Mouse (Mus musculus) forebrain, embryonic 14.5 days (tissue): Measurements from ENCODE around the gene Gpr158. TPM values are rescaled to one million over a fixed set of nuclear protein-coding genes. Genes with fewer than 3 reads are reported as not detected.

Experiments used
- ATAC-seq: fragments of 200-750 bp; cut with Nextera tagmentation; 2 replicates; pipeline ENCODE4 v1.8.0; 2017; ENCODE audit warnings: mild to moderate bottlenecking, moderate library complexity
- DNase-seq: peaks from one replicate; pipeline ENCODE4 v3.0.0-alpha.2; 2015; ENCODE audit warnings: low spot score
- H3K27ac ChIP-seq: fragments of 300-500 bp; sonication (generic); 2 replicates; pipeline ENCODE4 v1.5.1; 2014; ENCODE audit warnings: low read depth, mild to moderate bottlenecking, control low read depth, low read length, moderate library complexity
- H3K27me3 ChIP-seq: fragments of 300-500 bp; sonication (generic); replicated peaks from 2 replicates; pipeline ENCODE4 v1.6.1; 2014; ENCODE audit warnings: low read length, control low read depth, mixed read lengths; ENCODE audit not compliant: control insufficient read depth, insufficient read depth
- H3K36me3 ChIP-seq: fragments of 300-500 bp; sonication (generic); 2 replicates; pipeline ENCODE4 v1.6.1; 2014; ENCODE audit warnings: low read length, control low read depth; ENCODE audit not compliant: control insufficient read depth, insufficient read depth
- H3K4me1 ChIP-seq: fragments of 300-500 bp; sonication (generic); 2 replicates; pipeline ENCODE4 v1.6.1; 2014; ENCODE audit warnings: antibody characterized with exemption, low read length, control low read depth; ENCODE audit not compliant: control insufficient read depth, insufficient read depth
- H3K4me2 ChIP-seq: fragments of 300-500 bp; sonication (generic); 2 replicates; pipeline ENCODE4 v1.6.1; 2014; ENCODE audit warnings: mild to moderate bottlenecking, control low read depth, low read length
- H3K4me3 ChIP-seq: fragments of 300-500 bp; sonication (generic); 2 replicates; pipeline ENCODE4 v1.5.1; 2014; ENCODE audit warnings: low read depth, low read length, control low read depth
- H3K9ac ChIP-seq: fragments of 300-500 bp; sonication (generic); 2 replicates; pipeline ENCODE4 v1.6.1; 2014; ENCODE audit warnings: mild to moderate bottlenecking, low read length, control low read depth, moderate library complexity
- H3K9me3 ChIP-seq: fragments of 300-500 bp; sonication (generic); replicated peaks from 2 replicates; pipeline ENCODE4 v1.6.1; 2016; ENCODE audit warnings: low read length, control low read depth, mixed read lengths; ENCODE audit not compliant: control insufficient read depth
- WGBS: fragments of 180-500 bp; shearing (Covaris S2); extraction: QIAGEN DNeasy Blood & Tissue Kit; methylation state at CpG from one replicate; pipeline ENCODE4 v1.1.7; 2014; 5-methylcytosine and 5-hydroxymethylcytosine counted together
- polyA plus RNA-seq: library from polyadenylated mRNA; unstranded; fragments of >200 nt; fragmentation: Nextera tagmentation; extraction: Ambion mirVana; gene quantifications from 2 replicates; pipeline ENCODE4 v1.2.1, GENCODE M21; 2014

Gene Gpr158
- polyA plus RNA-seq, 1 experiment from 2014 or later = 1.1 TPM

DNA sequence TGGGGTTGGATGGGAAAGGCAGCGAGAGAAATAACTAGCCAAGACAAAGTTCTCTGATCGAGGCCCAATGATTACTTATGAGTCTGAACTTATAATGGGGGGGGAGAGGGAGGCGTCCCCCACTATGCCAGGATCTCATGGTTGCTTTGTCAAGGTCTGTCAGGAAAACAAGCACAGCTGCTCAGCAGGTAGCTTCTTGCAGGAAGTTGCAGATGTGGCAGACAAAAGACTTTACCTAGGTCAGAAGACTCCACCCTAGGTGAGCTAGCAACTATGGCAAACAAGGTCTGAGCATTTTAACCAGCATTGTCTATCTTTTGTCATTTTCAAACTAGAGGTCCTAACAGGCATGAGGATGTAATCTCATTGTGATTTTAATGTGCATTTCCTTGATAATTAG lies 129.5 kb downstream of the Gpr158 start:
- 84% methylated on average over 3 of the region's 3 CpGs for WGBS
- H3K27me3 ChIP-seq = no peaks in the 10 kb centered on the region
- no peaks in the 10 kb centered on the region for H3K36me3 ChIP-seq
- no peak overlapping the region for H3K4me3 ChIP-seq
- no peak for DNase-seq
- H3K4me2 ChIP-seq = no peak overlapping the region
- ATAC-seq = no peak
- no peak overlapping the region for H3K27ac ChIP-seq
- no peaks in the 10 kb centered on the region for H3K4me1 ChIP-seq
- no peaks in the 10 kb centered on the region for H3K9me3 ChIP-seq
- no peak overlapping the region for H3K9ac ChIP-seq

DNA sequence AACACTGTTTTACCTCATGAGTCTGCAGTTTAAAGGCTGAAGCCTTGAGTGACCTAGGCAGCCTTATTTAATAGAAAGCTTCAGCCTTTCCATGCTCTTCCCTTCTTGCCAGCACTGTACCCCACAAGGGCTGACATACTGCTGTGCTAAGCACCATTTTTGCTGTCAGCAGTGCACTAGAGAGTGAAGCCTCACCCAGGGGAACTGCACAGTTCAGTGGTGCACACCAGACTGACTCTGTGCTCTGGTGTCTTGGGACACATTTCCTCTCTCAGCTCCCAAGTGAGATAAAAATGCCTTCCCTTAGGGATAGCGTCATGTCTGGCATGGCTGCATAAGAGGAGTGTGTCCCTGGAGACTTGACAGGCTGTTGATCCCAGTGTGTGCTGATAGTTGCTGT lies 130.6 kb downstream of the Gpr158 start:
- no peaks in the 10 kb centered on the region for H3K4me1 ChIP-seq
- no peaks in the 10 kb centered on the region for H3K27me3 ChIP-seq
- no peak overlapping the region for H3K27ac ChIP-seq
- H3K9ac ChIP-seq = no peak overlapping the region
- no peaks in the 10 kb centered on the region for H3K9me3 ChIP-seq
- H3K4me2 ChIP-seq = no peak overlapping the region
- DNase-seq (no peak), ATAC-seq (no peak)
- H3K4me3 ChIP-seq = no peak overlapping the region
- 77% methylated on average over 1 of the region's 1 CpGs for WGBS
- H3K36me3 ChIP-seq = no peaks in the 10 kb centered on the region

GRCm38 (mm10) chr2:21499399-21499798 lies 132.1 kb downstream of the Gpr158 start:
- no peaks in the 10 kb centered on the region for H3K36me3 ChIP-seq
- H3K4me2 ChIP-seq = no peak overlapping the region
- no peak overlapping the region for H3K9ac ChIP-seq
- no peak overlapping the region for H3K27ac ChIP-seq
- ATAC-seq = no peak
- H3K4me1 ChIP-seq = no peaks in the 10 kb centered on the region
- WGBS = 77% methylated on average over 2 of the region's 2 CpGs
- no peak for DNase-seq
- no peaks in the 10 kb centered on the region for H3K9me3 ChIP-seq
- H3K27me3 ChIP-seq = no peaks in the 10 kb centered on the region
- no peak overlapping the region for H3K4me3 ChIP-seq

- Histone ChIP-seq H3K4me1 (no peaks in the 10 kb centered on the region), H3K4me2 (no peak overlapping the region), H3K4me3 (no peak overlapping the region), H3K9me3 (no peaks in the 10 kb centered on the region), H3K36me3 (no peaks in the 10 kb centered on the region), H3K27me3 (no peaks in the 10 kb centered on the region), H3K9ac (no peak overlapping the region), H3K27ac (no peak overlapping the region)
- ATAC-seq = no peak
- WGBS = 44% methylated on average over 1 of the region's 1 CpGs
- no peak for DNase-seq
These were observed 140.1 kb downstream of the Gpr158 start for GRCm38 (mm10) chr2:21507449-21507848.

DNA sequence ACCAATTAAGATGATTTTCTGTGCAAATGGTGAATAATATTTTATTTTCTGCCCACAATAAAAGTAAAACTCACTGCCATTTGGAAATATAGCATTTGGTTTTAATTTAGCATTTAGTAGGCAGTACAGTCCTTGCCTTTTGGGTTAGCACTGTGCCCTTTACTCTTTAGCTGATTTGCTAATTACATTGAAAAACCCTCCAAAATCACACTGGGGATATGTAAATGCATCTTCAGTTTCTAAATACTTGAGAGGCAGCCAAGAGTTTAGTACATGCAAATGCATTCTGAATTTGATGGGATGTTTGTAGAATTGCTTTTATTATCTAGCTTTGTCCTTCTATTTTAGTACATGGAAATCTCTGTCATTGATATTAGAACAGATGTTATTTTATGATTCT lies 163.4 kb downstream of the Gpr158 start:
- no peaks in the 10 kb centered on the region for H3K4me1 ChIP-seq
- H3K9ac ChIP-seq = no peak overlapping the region
- no peaks in the 10 kb centered on the region for H3K36me3 ChIP-seq
- H3K9me3 ChIP-seq = no peaks in the 10 kb centered on the region
- DNase-seq (peak; percentile 57), ATAC-seq (0 out of 2 replicates have a peak, but pooled peaks have one; percentile 42)
- no peak overlapping the region for H3K4me3 ChIP-seq
- no peak overlapping the region for H3K4me2 ChIP-seq
- no peaks in the 10 kb centered on the region for H3K27me3 ChIP-seq
- no peak overlapping the region for H3K27ac ChIP-seq

GRCm38 (mm10) chr2:21619180-21619579 lies 251.8 kb downstream of the Gpr158 start:
- 79% methylated on average over 6 of the region's 6 CpGs for WGBS
- Histone ChIP-seq H3K27me3 (no peaks in the 10 kb centered on the region), H3K36me3 (no peaks in the 10 kb centered on the region), H3K9ac (no peak overlapping the region), H3K9me3 (no peaks in the 10 kb centered on the region), H3K4me1 (no peaks in the 10 kb centered on the region), H3K27ac (no peak overlapping the region), H3K4me2 (no peak overlapping the region), H3K4me3 (no peak overlapping the region)
- ATAC-seq = no peak
- no peak for DNase-seq

- Histone ChIP-seq H3K27ac (no peak overlapping the region), H3K4me2 (no peak overlapping the region), H3K9ac (no peak overlapping the region), H3K36me3 (no peaks in the 10 kb centered on the region), H3K27me3 (no peaks in the 10 kb centered on the region), H3K9me3 (no peaks in the 10 kb centered on the region), H3K4me3 (no peak overlapping the region), H3K4me1 (no peaks in the 10 kb centered on the region)
- ATAC-seq = no peak
- WGBS = 92% methylated on average over 1 of the region's 1 CpGs
- DNase-seq = no peak
These were observed 264.8 kb downstream of the Gpr158 start for GRCm38 (mm10) chr2:21632136-21632535.

GRCm38 (mm10) chr2:21665721-21666120 lies 298.4 kb downstream of the Gpr158 start:
- Histone ChIP-seq H3K9ac (no peak overlapping the region), H3K4me1 (no peaks in the 10 kb centered on the region), H3K27me3 (no peaks in the 10 kb centered on the region), H3K27ac (no peak overlapping the region), H3K4me3 (no peak overlapping the region), H3K4me2 (no peak overlapping the region), H3K36me3 (no peaks in the 10 kb centered on the region), H3K9me3 (no peaks in the 10 kb centered on the region)
- DNase-seq = no peak
- 81% methylated on average over 4 of the region's 4 CpGs for WGBS
- ATAC-seq = no peak

GRCm38 (mm10) chr2:21676084-21676838 lies 308.9 kb downstream of the Gpr158 start:
- 86% methylated on average over 4 of the region's 4 CpGs for WGBS
- Histone ChIP-seq H3K4me3 (no peak overlapping the region), H3K27me3 (no peaks in the 10 kb centered on the region), H3K9ac (no peak overlapping the region), H3K9me3 (no peaks in the 10 kb centered on the region), H3K27ac (no peak overlapping the region), H3K36me3 (no peaks in the 10 kb centered on the region), H3K4me2 (no peak overlapping the region), H3K4me1 (no peaks in the 10 kb centered on the region)
- ATAC-seq = no peak
- DNase-seq = no peak
